Mouse (Mus musculus) embryo, embryonic 10.5 days (tissue): ENCODE measurements at regions not wholly inside any gene's neighbourhood (a gene's known extent, or its start where the extent isn't known, plus 50 kb on each side); places are given as distances from the start of the nearest gene placed in this dataset.

Source experiments
- DNase-seq: peaks from one replicate; pipeline ENCODE4 v3.0.0-alpha.2; 2015; ENCODE audit warnings: low spot score

- no peak for DNase-seq
Observed at GRCm38 (mm10) chr15:45171605-45172004, 5037.4 kb downstream of the 9330182O14Rik start.

GRCm38 (mm10) chr15:45178341-45178740 is 5044.2 kb downstream of the 9330182O14Rik start:
- DNase-seq, result peak; percentile 59

- peak; percentile 29 for DNase-seq
Observed at GRCm38 (mm10) chr15:45180173-45180572, 5046.0 kb downstream of the 9330182O14Rik start.
